Mouse (Mus musculus): Measurements from ENCODE around the gene Lce1k. TPM values are rescaled to one million over a fixed set of nuclear protein-coding genes. Genes with fewer than 3 reads are reported as not detected.
"Not testable (repeated sequence)": the region's sequence is repeated elsewhere in the genome, so short reads cannot be mapped to it uniquely, and the experiment has no call there.

Gene Lce1k
- not detected in 2 replicates for polyA plus RNA-seq (2015; fragmentation: Nextera tagmentation; extraction: Ambion mirVana)

DNA sequence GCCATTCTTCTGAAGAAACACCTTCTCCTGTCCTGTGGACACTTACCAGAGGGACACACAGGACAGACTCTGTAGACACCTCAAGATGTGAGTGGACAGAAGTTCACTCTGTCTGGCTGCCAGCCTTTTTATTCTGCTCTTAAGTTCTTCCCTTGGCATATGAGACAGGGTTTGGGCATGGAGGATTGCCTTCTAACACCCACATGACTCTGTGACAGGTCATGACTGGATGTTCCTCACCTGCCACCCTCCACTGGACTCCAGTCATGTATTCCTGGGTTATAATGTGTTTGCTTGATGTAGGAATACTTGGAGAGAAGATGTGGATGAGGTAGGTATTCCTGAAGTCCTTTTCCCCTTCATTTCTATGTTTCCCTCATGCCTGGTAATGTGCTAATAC lies at the start of gene Lce1k:
Gene Lce1k (minus strand): TSS at position 101 of the 400 bp plus-strand sequence.
- H3K4me1 ChIP-seq (replicated peaks), result no peaks in the 10 kb centered on the region
- H3K36me3 ChIP-seq (replicated peaks), result no peaks in the 10 kb centered on the region
- H3K9ac ChIP-seq, result no peak within 1 kb of the TSS
- H3K4me2 ChIP-seq, result no peak within 1 kb of the TSS
- H3K27ac ChIP-seq (replicated peaks), result no peak within 1 kb of the TSS
- no peaks in the 10 kb centered on the region for H3K9me3 ChIP-seq (replicated peaks)
- H3K27me3 ChIP-seq, result no peaks in the 10 kb centered on the region
- H3K4me3 ChIP-seq (replicated peaks), result no peak within 1 kb of the TSS
- ATAC-seq (ENCODE audit: insufficient read depth), result no peak

DNA sequence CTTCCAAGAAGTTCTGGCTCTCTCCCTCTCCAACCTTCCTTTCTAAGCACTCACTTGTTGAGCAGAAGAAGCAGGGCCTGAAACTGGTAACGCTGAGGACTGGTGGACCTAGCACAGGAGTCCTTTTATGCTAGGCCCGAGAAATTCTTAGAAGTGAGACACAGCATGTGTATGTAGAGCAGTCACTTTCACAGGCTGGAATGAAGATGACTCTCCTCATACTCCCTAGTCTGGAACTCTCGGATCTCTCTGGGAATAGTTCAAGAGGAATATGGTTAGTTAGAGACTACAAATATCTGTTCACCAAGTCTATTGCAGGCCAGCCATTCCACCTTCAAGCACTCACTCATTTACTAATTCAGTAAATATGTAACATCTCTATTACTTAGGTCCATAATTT lies 43.5 kb upstream of the Lce1k start, which contains the start of gene Lce1l:
Gene Lce1l (minus strand): TSS at position 101 of the 400 bp plus-strand sequence.
- Histone ChIP-seq H3K4me2 (no peak within 1 kb of the TSS), H3K27me3 (no peaks in the 10 kb centered on the region), H3K9me3 (replicated peaks) (no peaks in the 10 kb centered on the region), H3K9ac (no peak within 1 kb of the TSS), H3K36me3 (replicated peaks) (no peaks in the 10 kb centered on the region), H3K27ac (replicated peaks) (no peak within 1 kb of the TSS), H3K4me3 (replicated peaks) (no peak within 1 kb of the TSS), H3K4me1 (replicated peaks) (no peaks in the 10 kb centered on the region)
- 67% methylated on average over 3 of the region's 3 CpGs for WGBS (ENCODE audit: insufficient replicate concordance)
- ATAC-seq (ENCODE audit: insufficient read depth), result no peak

DNA sequence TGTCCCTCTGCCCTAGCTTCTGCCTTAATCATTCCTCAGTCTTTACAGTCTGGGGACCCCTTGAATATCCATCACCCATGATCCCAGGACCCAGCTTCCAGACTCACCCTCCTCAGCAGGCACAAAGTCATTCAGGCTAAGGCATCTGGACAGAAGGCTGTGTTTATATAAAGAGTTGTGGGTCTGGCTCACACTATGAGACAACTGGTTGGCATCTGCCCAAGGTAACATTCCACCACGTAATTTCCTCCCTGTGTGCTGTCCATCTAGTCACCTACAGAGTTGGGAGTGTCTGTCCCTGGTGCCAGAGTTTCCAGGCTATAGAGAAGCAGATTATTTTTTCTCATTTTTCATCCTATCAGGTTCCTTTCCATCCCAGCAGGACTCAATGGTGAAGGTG lies 19.4 kb upstream of the Lce1k start, which contains the start of gene Kprp:
Gene Kprp (minus strand): TSS at position 140 of the 400 bp plus-strand sequence.
- no peak for ATAC-seq (ENCODE audit: insufficient read depth)
- H3K4me3 ChIP-seq (replicated peaks), result no peak within 1 kb of the TSS
- H3K36me3 ChIP-seq (replicated peaks), result no peaks in the 10 kb centered on the region
- no peak within 1 kb of the TSS for H3K27ac ChIP-seq (replicated peaks)
- 33% methylated on average over 1 of the region's 1 CpGs for WGBS (ENCODE audit: insufficient replicate concordance)
- H3K9ac ChIP-seq, result no peak within 1 kb of the TSS
- no peaks in the 10 kb centered on the region for H3K27me3 ChIP-seq
- H3K4me1 ChIP-seq (replicated peaks), result no peaks in the 10 kb centered on the region
- no peaks in the 10 kb centered on the region for H3K9me3 ChIP-seq (replicated peaks)
- no peak within 1 kb of the TSS for H3K4me2 ChIP-seq

DNA sequence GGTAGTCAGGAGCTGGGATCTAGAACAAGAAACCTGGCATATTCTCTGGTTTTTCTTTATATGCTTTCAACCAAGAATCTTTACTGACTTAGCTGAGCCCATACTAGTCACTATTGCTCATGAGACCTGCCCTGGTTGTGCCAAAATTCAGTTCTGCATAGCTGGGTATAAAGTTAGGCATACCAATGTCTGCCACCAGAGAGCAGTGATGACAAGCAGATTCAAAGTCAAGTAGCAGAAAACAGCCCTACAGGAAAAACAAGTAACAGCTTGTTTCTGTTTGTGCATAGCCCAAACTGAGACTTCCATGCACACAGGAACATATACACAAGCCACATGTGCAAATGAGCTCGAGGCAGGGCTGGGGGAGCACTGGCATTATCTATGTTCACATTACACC lies 18.1 kb upstream of the Lce1k start:
- 14% methylated on average over 1 of the region's 1 CpGs for WGBS (ENCODE audit: insufficient replicate concordance)
- Histone ChIP-seq H3K4me1 (replicated peaks) (no peaks in the 10 kb centered on the region), H3K4me2 (no peak overlapping the region), H3K27ac (replicated peaks) (no peak overlapping the region), H3K4me3 (replicated peaks) (no peak overlapping the region), H3K9ac (no peak overlapping the region), H3K36me3 (replicated peaks) (no peaks in the 10 kb centered on the region), H3K27me3 (no peaks in the 10 kb centered on the region), H3K9me3 (replicated peaks) (no peaks in the 10 kb centered on the region)
- ATAC-seq (ENCODE audit: insufficient read depth), result no peak

DNA sequence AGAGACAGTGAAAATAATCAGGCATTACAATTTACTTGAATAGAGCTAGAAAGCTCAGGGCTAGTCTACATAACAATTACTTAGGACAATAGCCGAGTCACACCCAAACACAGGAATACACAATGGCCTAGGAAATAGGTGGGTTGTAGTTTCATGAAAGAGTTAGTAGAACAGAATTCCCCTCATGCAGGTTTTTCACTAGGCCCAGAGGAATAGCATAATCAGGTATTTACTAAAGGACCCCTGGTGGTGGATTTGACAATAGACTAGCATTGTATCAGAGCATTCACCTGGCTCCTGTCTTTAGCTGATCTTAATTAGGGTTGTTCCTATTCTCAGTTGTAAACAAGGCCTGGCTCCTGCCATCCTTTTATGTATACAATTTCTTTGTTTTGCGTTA lies 8.3 kb upstream of the Lce1k start:
- 68% methylated on average over 2 of the region's 2 CpGs for WGBS (ENCODE audit: insufficient replicate concordance)
- ATAC-seq (ENCODE audit: insufficient read depth), result not testable (repeated sequence)

DNA sequence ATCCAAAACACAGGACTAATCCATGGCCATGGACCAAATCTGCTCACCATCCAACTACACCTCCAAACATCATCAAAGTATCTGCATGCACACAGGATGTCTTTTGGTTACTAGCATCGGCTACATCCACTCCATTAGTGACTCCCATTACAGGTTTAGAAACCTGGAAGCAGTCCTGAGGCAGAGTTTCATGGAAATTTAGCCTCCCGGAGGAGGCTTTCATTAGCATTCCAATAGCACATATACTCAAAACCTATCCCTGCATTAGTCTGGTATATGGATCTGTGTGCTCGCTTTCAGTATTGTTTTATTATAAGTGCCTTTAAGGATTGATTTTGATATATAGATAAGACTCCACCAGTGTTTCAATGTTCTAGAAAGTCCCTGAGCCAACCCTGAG lies 7.9 kb upstream of the Lce1k start:
- Histone ChIP-seq H3K4me1 (replicated peaks) (no peaks in the 10 kb centered on the region), H3K9ac (no peak overlapping the region), H3K9me3 (replicated peaks) (no peaks in the 10 kb centered on the region), H3K27ac (replicated peaks) (no peak overlapping the region), H3K27me3 (no peaks in the 10 kb centered on the region), H3K36me3 (replicated peaks) (no peaks in the 10 kb centered on the region), H3K4me3 (replicated peaks) (no peak overlapping the region), H3K4me2 (no peak overlapping the region)
- WGBS (ENCODE audit: insufficient replicate concordance), result 65% methylated on average over 3 of the region's 3 CpGs
- ATAC-seq (ENCODE audit: insufficient read depth), result no peak

More for the DNA sequence above, 8.3 kb upstream of the Lce1k start:
- H3K27me3 ChIP-seq; H3K4me2 ChIP-seq; H3K36me3 ChIP-seq (replicated peaks); H3K4me3 ChIP-seq (replicated peaks); H3K27ac ChIP-seq (replicated peaks); H3K9me3 ChIP-seq (replicated peaks); H3K9ac ChIP-seq; H3K4me1 ChIP-seq (replicated peaks): not testable (repeated sequence)

DNA sequence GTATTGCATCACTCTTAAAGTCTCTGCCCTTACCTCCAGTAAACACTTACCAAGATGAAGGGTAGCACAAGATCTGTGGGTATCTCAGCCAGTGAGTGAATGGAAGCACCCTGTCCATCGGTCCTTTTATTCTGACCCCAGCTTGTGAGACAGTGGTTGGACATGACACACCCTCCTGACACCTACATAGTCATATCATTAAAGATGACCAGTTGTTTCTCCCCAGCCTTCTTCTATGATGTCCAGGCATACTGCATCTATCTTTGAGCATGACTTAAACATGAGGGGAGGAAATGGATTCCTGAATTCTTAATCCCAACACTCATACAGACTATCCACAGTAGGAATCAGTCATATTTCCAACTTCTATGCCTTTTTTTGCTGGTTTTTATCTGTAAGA lies 17.3 kb downstream of the Lce1k start, which contains the start of gene Lce1j:
Gene Lce1j (minus strand): TSS at position 101 of the 400 bp plus-strand sequence.
- Histone ChIP-seq H3K4me3 (replicated peaks) (no peak within 1 kb of the TSS), H3K27me3 (no peaks in the 10 kb centered on the region), H3K36me3 (replicated peaks) (no peaks in the 10 kb centered on the region), H3K9me3 (replicated peaks) (no peaks in the 10 kb centered on the region), H3K4me2 (no peak within 1 kb of the TSS), H3K9ac (no peak within 1 kb of the TSS), H3K4me1 (replicated peaks) (no peaks in the 10 kb centered on the region), H3K27ac (replicated peaks) (no peak within 1 kb of the TSS)
- 50% methylated on average over 1 of the region's 1 CpGs for WGBS (ENCODE audit: insufficient replicate concordance)
- ATAC-seq (ENCODE audit: insufficient read depth), result no peak

DNA sequence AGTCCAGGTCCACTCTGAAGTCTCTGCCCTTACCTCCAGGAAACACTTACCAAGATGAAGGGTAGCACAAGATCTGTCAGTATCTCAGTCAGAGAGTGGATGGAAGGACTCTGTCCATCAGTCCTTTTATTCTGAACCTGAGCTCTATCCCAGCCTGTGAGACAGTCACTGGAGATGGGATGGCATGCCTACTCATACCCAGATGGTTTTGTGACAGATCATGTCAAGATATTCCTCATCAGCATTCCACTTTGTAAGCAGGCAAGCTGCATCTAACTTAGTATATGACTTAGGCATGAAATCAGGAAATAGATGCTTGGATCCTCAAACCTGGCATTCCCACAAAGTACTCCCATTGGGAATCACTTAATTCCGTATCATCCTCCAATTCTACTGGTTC lies 28.9 kb downstream of the Lce1k start, which contains the start of gene Lce1i:
Gene Lce1i (minus strand): TSS at position 101 of the 400 bp plus-strand sequence.
- whole genome bisulfite sequencing (ENCODE audit: insufficient replicate concordance), result 29% methylated on average over 1 of the region's 1 CpGs
- H3K27me3 ChIP-seq, result no peaks in the 10 kb centered on the region

DNA sequence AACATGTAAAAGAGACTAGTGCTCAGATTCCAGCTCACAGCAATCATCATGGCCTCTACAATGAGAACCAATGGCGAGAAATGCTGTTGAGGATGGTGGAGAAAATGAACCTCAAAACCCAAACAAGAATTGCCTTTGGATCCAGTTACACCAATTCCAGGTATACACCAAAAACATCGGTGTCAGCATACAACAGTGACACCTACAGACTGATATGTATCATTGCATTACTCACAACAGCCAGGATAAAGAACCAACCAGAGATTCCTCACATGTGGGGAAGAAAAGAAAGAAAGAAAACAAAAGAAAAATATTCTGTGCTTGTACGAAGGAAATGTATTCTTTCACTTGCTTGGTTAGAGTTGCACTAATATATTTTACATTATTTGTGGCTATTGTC lies 36.1 kb downstream of the Lce1k start:
- no peak overlapping the region for H3K4me2 ChIP-seq
- H3K4me3 ChIP-seq (replicated peaks), result no peak overlapping the region
- no peak overlapping the region for H3K9ac ChIP-seq
- 16% methylated on average over 3 of the region's 3 CpGs for WGBS (ENCODE audit: insufficient replicate concordance)
- H3K9me3 ChIP-seq (replicated peaks), result no peaks in the 10 kb centered on the region
- H3K36me3 ChIP-seq (replicated peaks), result no peaks in the 10 kb centered on the region
- no peaks in the 10 kb centered on the region for H3K27me3 ChIP-seq
- H3K27ac ChIP-seq (replicated peaks), result no peak overlapping the region
- ATAC-seq (ENCODE audit: insufficient read depth), result no peak
- no peaks in the 10 kb centered on the region for H3K4me1 ChIP-seq (replicated peaks)

More for the DNA sequence above, 28.9 kb downstream of the Lce1k start, which contains the start of gene Lce1i:
- no peak within 1 kb of the TSS for H3K4me2 ChIP-seq
- H3K27ac ChIP-seq (replicated peaks), result no peak within 1 kb of the TSS
- H3K36me3 ChIP-seq (replicated peaks), result no peaks in the 10 kb centered on the region
- no peak for ATAC-seq (ENCODE audit: insufficient read depth)
- H3K4me1 ChIP-seq (replicated peaks), result no peaks in the 10 kb centered on the region
- H3K4me3 ChIP-seq (replicated peaks), result no peak within 1 kb of the TSS
- H3K9ac ChIP-seq, result no peak within 1 kb of the TSS
- H3K9me3 ChIP-seq (replicated peaks), result no peaks in the 10 kb centered on the region

DNA sequence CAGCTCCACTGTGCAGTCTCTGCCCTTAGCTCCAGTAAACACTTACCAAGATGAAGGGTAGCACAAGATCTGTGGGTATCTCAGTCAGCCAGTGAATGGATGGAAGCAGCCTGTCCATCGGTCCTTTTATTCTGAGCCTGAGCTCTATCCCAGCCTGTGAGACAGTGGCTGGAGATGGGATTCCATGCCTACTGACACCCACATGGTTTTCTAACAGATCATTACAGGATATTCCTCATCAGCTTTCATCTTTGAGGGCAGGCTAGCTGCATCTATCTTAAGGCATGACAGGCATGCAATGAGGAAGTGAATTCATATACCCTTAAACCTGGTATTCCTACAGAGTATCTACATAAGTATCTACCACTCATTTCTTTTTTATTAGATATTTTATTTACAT lies 42.7 kb downstream of the Lce1k start, which contains the start of gene Lce1h:
Gene Lce1h (minus strand): TSS at position 101 of the 400 bp plus-strand sequence.
- no peak within 1 kb of the TSS for H3K27ac ChIP-seq (replicated peaks)
- H3K4me2 ChIP-seq, result no peak within 1 kb of the TSS
- WGBS (ENCODE audit: insufficient replicate concordance), result 69% methylated on average over 1 of the region's 1 CpGs
- H3K4me1 ChIP-seq (replicated peaks), result no peaks in the 10 kb centered on the region
- H3K27me3 ChIP-seq, result no peaks in the 10 kb centered on the region
- ATAC-seq (ENCODE audit: insufficient read depth), result no peak
- H3K9ac ChIP-seq, result no peak within 1 kb of the TSS
- H3K9me3 ChIP-seq (replicated peaks), result no peaks in the 10 kb centered on the region
- H3K4me3 ChIP-seq (replicated peaks), result no peak within 1 kb of the TSS
- H3K36me3 ChIP-seq (replicated peaks), result no peaks in the 10 kb centered on the region

Measured in liver, embryonic 15.5 days (tissue).